Mouse (Mus musculus): ENCODE data around the gene Efcc1. TPM values are rescaled to one million over a fixed set of nuclear protein-coding genes. Genes with fewer than 3 reads are reported as not detected.

The Efcc1 gene
- polyA plus RNA-seq, 1 experiment from 2014 or later = 1.4 TPM

GRCm38 (mm10) chr6:87745301-87745700 is 14.6 kb downstream of the Efcc1 start:
- Histone ChIP-seq H3K4me3 (no peak overlapping the region), H3K36me3 (no peaks in the 10 kb centered on the region)
- WGBS = 39% methylated on average over 1 of the region's 1 CpGs

GRCm38 (mm10) chr6:87746059-87746458 is 15.4 kb downstream of the Efcc1 start:
- no peak overlapping the region for H3K4me3 ChIP-seq
- no peak overlapping the region for H3K9ac ChIP-seq
- H3K4me1 ChIP-seq = no peaks in the 10 kb centered on the region
- WGBS = 64% methylated on average over 3 of the region's 3 CpGs
- H3K9me3 ChIP-seq = no peaks in the 10 kb centered on the region
- H3K27ac ChIP-seq = no peak overlapping the region
- H3K4me2 ChIP-seq (replicated peaks) = no peak overlapping the region
- no peaks in the 10 kb centered on the region for H3K27me3 ChIP-seq
- H3K36me3 ChIP-seq = no peaks in the 10 kb centered on the region
- ATAC-seq (ENCODE audit: insufficient number of reproducible peaks, insufficient read depth, low FRiP score, low TSS enrichment) = no peak

More at GRCm38 (mm10) chr6:87745301-87745700, 14.6 kb downstream of the Efcc1 start:
- Histone ChIP-seq H3K4me1 (no peaks in the 10 kb centered on the region), H3K9ac (no peak overlapping the region), H3K4me2 (replicated peaks) (no peak overlapping the region), H3K27me3 (no peaks in the 10 kb centered on the region), H3K9me3 (no peaks in the 10 kb centered on the region), H3K27ac (no peak overlapping the region)
- ATAC-seq (ENCODE audit: insufficient number of reproducible peaks, insufficient read depth, low FRiP score, low TSS enrichment) = no peak

GRCm38 (mm10) chr6:87746849-87747248 is 16.2 kb downstream of the Efcc1 start:
- H3K4me3 ChIP-seq = no peak overlapping the region
- H3K27ac ChIP-seq = no peak overlapping the region

GRCm38 (mm10) chr6:87748078-87748477 is 17.4 kb downstream of the Efcc1 start:
- Histone ChIP-seq H3K9me3 (no peaks in the 10 kb centered on the region), H3K4me3 (no peak overlapping the region), H3K27me3 (no peaks in the 10 kb centered on the region), H3K4me1 (no peaks in the 10 kb centered on the region), H3K4me2 (replicated peaks) (no peak overlapping the region), H3K9ac (no peak overlapping the region), H3K36me3 (no peaks in the 10 kb centered on the region), H3K27ac (no peak overlapping the region)
- 85% methylated on average over 2 of the region's 2 CpGs for WGBS
- no peak for ATAC-seq (ENCODE audit: insufficient number of reproducible peaks, insufficient read depth, low FRiP score, low TSS enrichment)

More at GRCm38 (mm10) chr6:87746849-87747248, 16.2 kb downstream of the Efcc1 start:
- H3K4me1 ChIP-seq = no peaks in the 10 kb centered on the region
- H3K27me3 ChIP-seq = no peaks in the 10 kb centered on the region
- ATAC-seq (ENCODE audit: insufficient number of reproducible peaks, insufficient read depth, low FRiP score, low TSS enrichment) = no peak
- no peaks in the 10 kb centered on the region for H3K9me3 ChIP-seq
- H3K9ac ChIP-seq = no peak overlapping the region
- no peaks in the 10 kb centered on the region for H3K36me3 ChIP-seq
- no peak overlapping the region for H3K4me2 ChIP-seq (replicated peaks)
- WGBS = 57% methylated on average over 2 of the region's 2 CpGs

- Histone ChIP-seq H3K27ac (no peak overlapping the region), H3K4me1 (no peaks in the 10 kb centered on the region), H3K27me3 (no peaks in the 10 kb centered on the region), H3K36me3 (no peaks in the 10 kb centered on the region), H3K4me2 (replicated peaks) (no peak overlapping the region), H3K9ac (no peak overlapping the region), H3K4me3 (no peak overlapping the region), H3K9me3 (no peaks in the 10 kb centered on the region)
- ATAC-seq (ENCODE audit: insufficient number of reproducible peaks, insufficient read depth, low FRiP score, low TSS enrichment) = no peak
- 80% methylated on average over 6 of the region's 6 CpGs for WGBS
Measured at GRCm38 (mm10) chr6:87748531-87748930, 17.9 kb downstream of the Efcc1 start.

GRCm38 (mm10) chr6:87750184-87750910 is 19.7 kb downstream of the Efcc1 start:
- Histone ChIP-seq H3K4me2 (replicated peaks) (no peak overlapping the region), H3K4me1 (0 out of 2 replicates have a peak, but pooled peaks cover 4% of the 10 kb centered on the region), H3K27me3 (no peaks in the 10 kb centered on the region), H3K4me3 (no peak overlapping the region), H3K27ac (no peak overlapping the region), H3K9ac (no peak overlapping the region), H3K9me3 (no peaks in the 10 kb centered on the region), H3K36me3 (no peaks in the 10 kb centered on the region)
- 85% methylated on average over 8 of the region's 8 CpGs for WGBS
- no peak; the same call in 1 of the 2 replicates for ATAC-seq (ENCODE audit: insufficient number of reproducible peaks, insufficient read depth, low FRiP score, low TSS enrichment)

GRCm38 (mm10) chr6:87751574-87751973 is 20.9 kb downstream of the Efcc1 start:
- 83% methylated on average over 6 of the region's 6 CpGs for WGBS

GRCm38 (mm10) chr6:87755196-87755595 is 24.5 kb downstream of the Efcc1 start:
- Histone ChIP-seq H3K4me3 (no peak overlapping the region), H3K9me3 (no peaks in the 10 kb centered on the region), H3K4me1 (0 out of 2 replicates have a peak, but pooled peaks cover 4% of the 10 kb centered on the region), H3K27me3 (no peaks in the 10 kb centered on the region), H3K36me3 (no peaks in the 10 kb centered on the region), H3K27ac (no peak overlapping the region), H3K9ac (no peak overlapping the region), H3K4me2 (replicated peaks) (no peak overlapping the region)
- WGBS = 86% methylated on average over 4 of the region's 4 CpGs
- no peak for ATAC-seq (ENCODE audit: insufficient number of reproducible peaks, insufficient read depth, low FRiP score, low TSS enrichment)

More at GRCm38 (mm10) chr6:87751574-87751973, 20.9 kb downstream of the Efcc1 start:
- Histone ChIP-seq H3K4me3 (no peak overlapping the region), H3K9me3 (no peaks in the 10 kb centered on the region), H3K27me3 (no peaks in the 10 kb centered on the region), H3K4me2 (replicated peaks) (no peak overlapping the region), H3K27ac (no peak overlapping the region), H3K4me1 (0 out of 2 replicates have a peak, but pooled peaks cover 4% of the 10 kb centered on the region), H3K9ac (no peak overlapping the region), H3K36me3 (no peaks in the 10 kb centered on the region)
- ATAC-seq (ENCODE audit: insufficient number of reproducible peaks, insufficient read depth, low FRiP score, low TSS enrichment) = no peak

GRCm38 (mm10) chr6:87756896-87757295 is 26.2 kb downstream of the Efcc1 start:
- Histone ChIP-seq H3K9ac (no peak overlapping the region), H3K27ac (no peak overlapping the region), H3K4me2 (replicated peaks) (no peak overlapping the region), H3K4me3 (no peak overlapping the region), H3K36me3 (no peaks in the 10 kb centered on the region), H3K9me3 (no peaks in the 10 kb centered on the region), H3K27me3 (no peaks in the 10 kb centered on the region), H3K4me1 (0 out of 2 replicates have a peak, but pooled peaks cover 4% of the 10 kb centered on the region)
- no peak for ATAC-seq (ENCODE audit: insufficient number of reproducible peaks, insufficient read depth, low FRiP score, low TSS enrichment)
- 87% methylated on average over 8 of the region's 8 CpGs for WGBS

- no peak for ATAC-seq (ENCODE audit: insufficient number of reproducible peaks, insufficient read depth, low FRiP score, low TSS enrichment)
- WGBS = 63% methylated on average over 3 of the region's 3 CpGs
- H3K9ac ChIP-seq = no peak overlapping the region
- H3K27me3 ChIP-seq = no peaks in the 10 kb centered on the region
- H3K4me3 ChIP-seq = no peak overlapping the region
- H3K27ac ChIP-seq = no peak overlapping the region
- H3K4me1 ChIP-seq = no peaks in the 10 kb centered on the region
- no peaks in the 10 kb centered on the region for H3K36me3 ChIP-seq
- no peaks in the 10 kb centered on the region for H3K9me3 ChIP-seq
- no peak overlapping the region for H3K4me2 ChIP-seq (replicated peaks)
Measured at GRCm38 (mm10) chr6:87759404-87759803, 28.7 kb downstream of the Efcc1 start.

GRCm38 (mm10) chr6:87759850-87760249 is 29.2 kb downstream of the Efcc1 start:
- no peak overlapping the region for H3K4me3 ChIP-seq
- 71% methylated on average over 3 of the region's 3 CpGs for WGBS
- ATAC-seq (ENCODE audit: insufficient number of reproducible peaks, insufficient read depth, low FRiP score, low TSS enrichment) = no peak

GRCm38 (mm10) chr6:87762161-87762560 is 31.5 kb downstream of the Efcc1 start:
- H3K27me3 ChIP-seq = no peaks in the 10 kb centered on the region
- H3K27ac ChIP-seq = no peak overlapping the region
- H3K36me3 ChIP-seq = no peaks in the 10 kb centered on the region
- no peak overlapping the region for H3K9ac ChIP-seq
- WGBS = 85% methylated on average over 5 of the region's 5 CpGs
- H3K4me2 ChIP-seq (replicated peaks) = no peak overlapping the region
- no peak for ATAC-seq (ENCODE audit: insufficient number of reproducible peaks, insufficient read depth, low FRiP score, low TSS enrichment)
- no peaks in the 10 kb centered on the region for H3K9me3 ChIP-seq
- H3K4me3 ChIP-seq = no peak overlapping the region
- no peaks in the 10 kb centered on the region for H3K4me1 ChIP-seq

More at GRCm38 (mm10) chr6:87759850-87760249, 29.2 kb downstream of the Efcc1 start:
- H3K4me2 ChIP-seq (replicated peaks) = no peak overlapping the region
- no peak overlapping the region for H3K9ac ChIP-seq
- H3K36me3 ChIP-seq = no peaks in the 10 kb centered on the region
- no peaks in the 10 kb centered on the region for H3K4me1 ChIP-seq
- no peak overlapping the region for H3K27ac ChIP-seq
- no peaks in the 10 kb centered on the region for H3K9me3 ChIP-seq
- no peaks in the 10 kb centered on the region for H3K27me3 ChIP-seq

Measured in embryonic facial prominence, embryonic 12.5 days (tissue).